Mouse (Mus musculus): ENCODE measurements around the gene Ssbp4. TPM values are rescaled to one million over a fixed set of nuclear protein-coding genes. Genes with fewer than 3 reads are reported as not detected.

Gene Ssbp4
- 228 and 351 TPM in 2 replicates for polyA plus RNA-seq (2012; rRNA removed)

DNA sequence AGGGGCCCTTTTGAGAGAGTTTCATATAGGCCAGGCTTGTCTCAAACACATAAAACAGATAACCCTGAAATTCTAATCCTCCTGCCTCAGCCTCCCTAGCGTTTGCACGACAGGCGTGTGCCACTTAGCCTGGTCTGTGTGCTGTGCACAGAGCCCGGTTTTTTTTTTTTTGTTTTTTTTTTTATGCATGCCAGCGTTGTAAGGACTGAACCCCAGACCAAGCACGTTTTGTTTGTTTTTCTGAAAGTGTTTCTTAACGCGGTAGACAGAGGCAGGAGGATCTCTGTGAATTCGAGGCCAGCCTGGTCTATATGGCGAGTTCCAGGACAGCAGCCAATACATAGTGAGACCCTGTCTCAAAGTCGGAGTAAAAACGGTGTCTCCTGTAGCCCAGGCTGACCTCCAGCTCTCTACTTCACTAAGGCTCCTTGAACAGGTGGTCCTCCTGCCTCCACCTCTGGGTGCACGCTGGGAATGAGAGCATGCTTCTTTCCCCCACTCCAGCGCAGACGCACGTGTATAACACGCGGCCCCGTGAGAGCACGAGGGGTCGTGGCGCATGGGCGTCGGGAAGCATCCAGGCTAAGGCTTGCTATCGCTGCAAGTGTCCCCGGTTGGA, at the start of gene Ssbp4:
Gene Ssbp4, minus strand, starts transcription at position 124 of the 619 bp plus-strand sequence.
- peaks cover 19% of the 10 kb centered on the region for H3K4me1 ChIP-seq (ENCODE audit: control insufficient read depth, insufficient read depth, low read length)
- DNase-seq, result no peak
- WGBS, result 3% methylated on average over 26 of the region's 26 CpGs
- H3K4me3 ChIP-seq (replicated peaks; ENCODE audit: extremely low read depth, low read depth, low read length), result peak within 1 kb of the TSS; percentile 91
- TF ChIP-seq POLR2A (IDR thresholded peaks at IDR 0.05; ENCODE audit: borderline replicate concordance, extremely low read depth, low read depth, low read length) (no peak), CTCF (IDR thresholded peaks at IDR 0.05; ENCODE audit: insufficient read depth, low read length) (no peak)

DNA sequence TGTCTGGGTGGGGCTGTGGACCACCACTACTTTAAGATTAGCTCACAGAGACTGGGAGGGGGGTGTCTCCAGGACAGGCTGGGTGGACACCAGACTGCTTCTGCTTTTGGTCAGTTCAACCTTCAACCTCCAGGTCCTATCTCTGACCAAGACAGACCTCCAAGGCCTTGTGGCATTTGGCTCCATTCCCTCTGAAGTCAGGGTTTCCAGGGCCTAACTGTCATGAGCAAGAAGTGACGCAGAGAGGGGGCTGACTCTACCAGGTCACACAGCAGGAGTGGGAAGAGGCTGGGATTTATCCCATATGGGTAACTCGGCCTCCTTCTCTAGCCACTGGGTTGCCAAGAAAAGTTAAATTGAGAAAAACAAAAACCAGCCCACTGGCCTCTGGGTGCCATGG, 49.1 kb upstream of the Ssbp4 start:
- DNase-seq, result no peak
- Histone ChIP-seq H3K4me3 (replicated peaks; ENCODE audit: extremely low read depth, low read depth, low read length) (no peak overlapping the region), H3K4me1 (ENCODE audit: control insufficient read depth, insufficient read depth, low read length) (peaks cover 7% of the 10 kb centered on the region)
- TF ChIP-seq POLR2A (IDR thresholded peaks at IDR 0.05; ENCODE audit: borderline replicate concordance, extremely low read depth, low read depth, low read length) (no peak), CTCF (IDR thresholded peaks at IDR 0.05; ENCODE audit: insufficient read depth, low read length) (no peak)
- WGBS, result 84% methylated on average over 2 of the region's 2 CpGs

DNA sequence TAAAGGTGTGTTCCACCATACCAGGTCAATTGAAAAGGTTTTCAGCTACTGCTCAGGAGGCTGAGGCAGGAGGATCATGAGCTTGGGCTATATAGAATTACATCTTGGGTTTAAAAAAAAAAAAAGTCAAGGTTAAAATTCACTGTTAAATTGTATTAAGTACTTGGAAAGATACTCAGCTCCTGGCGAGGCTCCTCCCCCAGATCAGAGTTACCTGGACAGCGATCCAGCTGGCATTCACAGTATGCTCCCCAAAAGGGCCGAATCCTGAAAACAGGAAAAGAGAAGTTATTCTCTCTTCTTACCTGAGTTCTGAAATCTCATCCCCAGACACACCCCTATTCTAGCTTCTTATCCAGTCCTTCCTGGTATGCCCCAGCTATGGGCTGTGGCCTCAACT, 48.5 kb upstream of the Ssbp4 start:
- DNase-seq, result no peak
- no peak overlapping the region for H3K4me3 ChIP-seq (replicated peaks; ENCODE audit: extremely low read depth, low read depth, low read length)
- 88% methylated on average over 3 of the region's 3 CpGs for WGBS

DNA sequence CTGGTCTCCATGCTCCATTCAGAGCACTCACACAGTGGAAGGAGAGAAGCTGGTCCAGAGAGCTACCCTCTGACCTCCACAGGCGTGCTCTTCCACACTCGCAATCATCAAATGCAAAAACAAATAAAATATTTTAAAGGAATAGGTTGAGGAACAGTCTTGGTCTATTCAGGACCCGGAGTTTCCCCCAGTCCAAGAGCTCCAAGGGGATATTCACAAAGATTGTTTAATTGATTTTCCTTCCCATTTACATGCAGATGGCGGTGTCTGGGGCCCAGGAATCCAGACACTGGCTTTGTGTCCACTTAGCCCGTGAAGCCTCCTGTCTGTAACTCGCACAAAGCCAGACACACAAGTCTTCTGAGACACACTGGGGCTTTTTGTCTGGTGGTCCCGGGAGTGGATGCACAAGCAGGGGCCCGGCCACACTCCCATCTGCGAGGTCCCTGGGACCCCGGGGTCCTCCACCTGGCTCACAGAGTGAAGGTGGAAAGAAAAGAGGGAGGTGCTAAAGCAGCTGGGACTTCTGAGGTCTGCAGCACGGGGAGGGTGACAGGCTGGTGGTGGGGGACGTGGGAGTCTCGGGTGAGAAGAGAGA, 47.6 kb upstream of the Ssbp4 start:
- Histone ChIP-seq H3K4me3 (replicated peaks; ENCODE audit: extremely low read depth, low read depth, low read length) (no peak overlapping the region), H3K4me1 (ENCODE audit: control insufficient read depth, insufficient read depth, low read length) (peaks cover 7% of the 10 kb centered on the region)
- no peak for DNase-seq
- 80% methylated on average over 13 of the region's 13 CpGs for whole genome bisulfite sequencing
- no peak for TF ChIP-seq CTCF (IDR thresholded peaks at IDR 0.05; ENCODE audit: insufficient read depth, low read length)
- no peak for TF ChIP-seq POLR2A (IDR thresholded peaks at IDR 0.05; ENCODE audit: borderline replicate concordance, extremely low read depth, low read depth, low read length)

More for the DNA sequence above, 48.5 kb upstream of the Ssbp4 start:
- peaks cover 7% of the 10 kb centered on the region for H3K4me1 ChIP-seq (ENCODE audit: control insufficient read depth, insufficient read depth, low read length)
- no peak for TF ChIP-seq POLR2A (IDR thresholded peaks at IDR 0.05; ENCODE audit: borderline replicate concordance, extremely low read depth, low read depth, low read length)
- no peak for TF ChIP-seq CTCF (IDR thresholded peaks at IDR 0.05; ENCODE audit: insufficient read depth, low read length)

DNA sequence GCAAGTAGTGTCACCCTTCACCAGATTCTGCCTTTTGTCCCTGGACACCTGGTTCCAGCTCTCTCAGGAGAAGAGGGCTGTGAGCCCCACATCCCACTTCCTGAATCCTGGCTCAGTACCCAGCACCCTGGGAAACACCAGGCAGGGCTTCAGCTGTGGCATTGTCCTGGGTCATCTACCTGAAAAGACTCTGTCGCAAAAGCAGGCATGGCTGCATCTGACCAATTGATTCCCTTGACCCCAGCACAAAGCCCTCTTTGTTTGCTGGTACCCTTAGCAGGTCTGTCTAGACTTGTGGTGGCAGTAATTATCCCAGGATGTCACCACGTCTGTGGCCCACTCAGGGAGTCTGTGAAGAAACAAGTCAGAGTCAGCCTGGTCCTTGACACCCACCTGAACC, 46.8 kb upstream of the Ssbp4 start:
- H3K4me1 ChIP-seq (ENCODE audit: control insufficient read depth, insufficient read depth, low read length), result peaks cover 7% of the 10 kb centered on the region
- no peak for DNase-seq
- 80% methylated on average over 2 of the region's 2 CpGs for WGBS
- TF ChIP-seq CTCF (IDR thresholded peaks at IDR 0.05; ENCODE audit: insufficient read depth, low read length) (no peak), POLR2A (IDR thresholded peaks at IDR 0.05; ENCODE audit: borderline replicate concordance, extremely low read depth, low read depth, low read length) (no peak)
- H3K4me3 ChIP-seq (replicated peaks; ENCODE audit: extremely low read depth, low read depth, low read length), result no peak overlapping the region

DNA sequence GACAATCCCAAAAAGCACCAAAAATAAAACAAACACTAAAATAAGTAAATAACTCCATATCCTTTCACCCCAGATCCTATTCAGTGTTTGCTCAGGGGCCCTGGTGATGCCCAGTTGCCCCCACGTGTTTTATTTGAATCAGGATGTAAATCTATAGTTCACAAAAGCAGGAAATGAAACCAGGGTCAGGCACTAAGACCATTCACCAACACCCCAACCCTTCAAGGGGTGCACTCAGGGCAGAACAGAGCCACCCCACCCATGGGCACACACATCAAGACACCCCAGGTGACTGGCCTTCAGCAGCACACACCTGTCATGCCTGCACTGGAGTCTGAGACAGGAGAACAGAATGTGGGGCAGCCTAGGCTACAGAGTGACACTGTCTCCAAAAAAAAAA, 45.4 kb upstream of the Ssbp4 start:
- Histone ChIP-seq H3K4me3 (replicated peaks; ENCODE audit: extremely low read depth, low read depth, low read length) (no peak overlapping the region), H3K4me1 (ENCODE audit: control insufficient read depth, insufficient read depth, low read length) (peaks cover 8% of the 10 kb centered on the region)
- no peak for TF ChIP-seq POLR2A (IDR thresholded peaks at IDR 0.05; ENCODE audit: borderline replicate concordance, extremely low read depth, low read depth, low read length)
- no peak for TF ChIP-seq CTCF (IDR thresholded peaks at IDR 0.05; ENCODE audit: insufficient read depth, low read length)
- DNase-seq, result no peak
- 25% methylated on average over 1 of the region's 1 CpGs for WGBS

DNA sequence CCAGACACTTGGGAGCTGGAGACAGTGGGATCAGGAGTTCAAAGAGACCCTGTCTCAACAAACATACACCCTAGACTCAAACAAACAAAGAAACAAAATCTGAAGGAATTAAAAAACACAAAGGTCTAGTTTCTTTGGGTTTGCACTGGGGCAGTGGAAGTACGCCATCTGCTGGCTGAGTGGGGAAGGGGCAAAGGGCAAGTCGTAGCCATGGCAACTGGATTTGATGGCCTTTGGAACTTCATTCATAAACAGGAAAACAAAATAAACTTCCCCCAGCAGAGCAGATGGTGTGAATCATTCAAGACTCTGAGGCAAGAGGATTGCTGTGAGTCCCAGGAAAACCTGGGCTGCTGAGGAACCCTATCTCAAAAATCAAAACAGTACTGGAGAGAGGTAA, 44.6 kb upstream of the Ssbp4 start:
- TF ChIP-seq POLR2A (IDR thresholded peaks at IDR 0.05; ENCODE audit: borderline replicate concordance, extremely low read depth, low read depth, low read length) (no peak), CTCF (IDR thresholded peaks at IDR 0.05; ENCODE audit: insufficient read depth, low read length) (peak; percentile 95)
- DNase-seq, result peak; percentile 64
- 36% methylated on average over 2 of the region's 2 CpGs for WGBS
- Histone ChIP-seq H3K4me3 (replicated peaks; ENCODE audit: extremely low read depth, low read depth, low read length) (no peak overlapping the region), H3K4me1 (ENCODE audit: control insufficient read depth, insufficient read depth, low read length) (peaks cover 8% of the 10 kb centered on the region; the same call in 1 of the 2 replicates)

DNA sequence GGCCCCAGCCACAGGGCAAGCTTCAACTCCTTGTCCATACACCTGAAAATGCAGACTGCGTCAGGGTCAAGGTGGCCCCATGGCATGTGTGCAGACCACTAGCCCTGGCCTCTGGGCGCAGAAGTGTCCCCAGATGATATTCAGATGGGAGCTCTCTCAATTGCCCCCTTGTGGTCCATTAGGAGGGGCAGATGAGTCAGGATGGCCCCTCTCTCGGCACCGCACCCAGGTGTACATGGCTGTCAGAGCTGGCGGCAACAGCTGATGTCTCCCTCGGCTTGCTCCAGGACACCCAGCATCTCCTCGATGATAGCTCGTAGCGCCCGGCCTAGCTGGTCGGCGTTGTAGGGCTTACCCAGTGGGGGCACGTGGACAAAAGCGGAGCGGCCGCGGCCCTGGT, 41.7 kb upstream of the Ssbp4 start:
- H3K4me1 ChIP-seq (ENCODE audit: control insufficient read depth, insufficient read depth, low read length), result peaks cover 12% of the 10 kb centered on the region; the same call in 1 of the 2 replicates
- no peak for TF ChIP-seq POLR2A (IDR thresholded peaks at IDR 0.05; ENCODE audit: borderline replicate concordance, extremely low read depth, low read depth, low read length)
- no peak for TF ChIP-seq CTCF (IDR thresholded peaks at IDR 0.05; ENCODE audit: insufficient read depth, low read length)
- no peak for DNase-seq
- H3K4me3 ChIP-seq (replicated peaks; ENCODE audit: extremely low read depth, low read depth, low read length), result no peak overlapping the region
- WGBS, result 97% methylated on average over 17 of the region's 17 CpGs

DNA sequence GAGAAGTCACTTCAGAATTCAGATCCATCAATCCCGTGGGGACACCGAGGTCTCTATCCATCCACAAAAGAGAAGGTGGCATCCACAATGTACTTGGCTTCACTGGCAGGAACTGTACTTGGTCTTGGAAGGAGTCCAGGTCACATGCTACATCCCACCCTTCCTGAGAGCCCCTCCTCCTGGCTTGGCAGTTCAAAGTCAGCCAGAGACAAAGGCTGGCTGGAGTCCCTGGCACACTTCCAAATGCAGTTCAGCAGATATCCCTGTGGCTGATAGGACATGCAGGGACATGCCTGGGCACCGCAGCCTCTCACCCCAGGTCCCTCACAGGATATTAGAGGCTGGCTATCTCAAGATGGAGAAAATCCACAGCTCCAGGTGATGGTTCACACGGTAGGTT, 40.7 kb upstream of the Ssbp4 start:
- Histone ChIP-seq H3K4me1 (ENCODE audit: control insufficient read depth, insufficient read depth, low read length) (peaks cover 13% of the 10 kb centered on the region; the same call in 1 of the 2 replicates), H3K4me3 (replicated peaks; ENCODE audit: extremely low read depth, low read depth, low read length) (no peak overlapping the region)
- WGBS, result 19% methylated on average over 4 of the region's 4 CpGs
- TF ChIP-seq CTCF (IDR thresholded peaks at IDR 0.05; ENCODE audit: insufficient read depth, low read length) (no peak), POLR2A (IDR thresholded peaks at IDR 0.05; ENCODE audit: borderline replicate concordance, extremely low read depth, low read depth, low read length) (no peak)
- peak; percentile 70 for DNase-seq

DNA sequence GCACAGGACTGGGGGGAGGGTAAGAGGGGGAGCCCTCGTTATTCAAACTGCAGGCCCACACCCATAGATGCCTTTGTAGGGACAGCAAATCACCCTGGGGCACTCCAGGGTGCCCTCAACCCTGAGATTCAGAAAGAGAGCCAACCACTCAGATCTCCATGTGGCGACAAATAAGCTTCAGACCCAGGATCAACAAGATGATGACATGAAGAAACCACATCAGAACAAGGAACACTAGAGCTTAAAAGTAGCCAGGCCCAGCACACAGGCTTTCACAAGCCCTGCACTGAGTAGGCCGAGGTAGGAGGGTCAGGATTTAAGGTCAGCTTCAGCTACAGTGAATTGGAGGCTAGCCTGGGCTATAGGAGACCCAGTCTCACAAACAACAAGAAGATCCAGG, 40.2 kb upstream of the Ssbp4 start:
- peaks cover 13% of the 10 kb centered on the region; the same call in 1 of the 2 replicates for H3K4me1 ChIP-seq (ENCODE audit: control insufficient read depth, insufficient read depth, low read length)
- TF ChIP-seq POLR2A (IDR thresholded peaks at IDR 0.05; ENCODE audit: borderline replicate concordance, extremely low read depth, low read depth, low read length) (no peak), CTCF (IDR thresholded peaks at IDR 0.05; ENCODE audit: insufficient read depth, low read length) (no peak)
- WGBS, result 42% methylated on average over 3 of the region's 3 CpGs
- H3K4me3 ChIP-seq (replicated peaks; ENCODE audit: extremely low read depth, low read depth, low read length), result no peak overlapping the region
- no peak for DNase-seq
